Comparison of ENCODE assay signal across 12 mouse cellular contexts in genomic region chr13:29974066-29974465, GRCm38 (mm10). TPM values are rescaled to one million over a fixed set of nuclear protein-coding genes. Genes with fewer than 3 reads are reported as not detected.
DNase-seq lines count a peak whose midpoint lies in the region; ATAC-seq and TF ChIP-seq lines count a peak whose summit lies in the region.
"Had no signal": no experiment of that assay in that cellular context is flagged by ENCODE, and none has a peak within 500 bp of the region (broad histone marks: within the 10 kb centered on the region; RNA-seq: fewer than 3 reads in every experiment).

No protein-coding gene starts in this region.

- H3K27ac ChIP-seq in intestine, postnatal 0 days (ENCODE audit: low read depth, low read length): no peak overlapping the region
- no peak overlapping the region for H3K27ac ChIP-seq in intestine, embryonic 15.5 days
- no peak overlapping the region for H3K27ac ChIP-seq in bone marrow, adult 2 months (ENCODE audit: control insufficient read depth, insufficient read depth, low read depth, low read length, poor library complexity)
- H3K27ac ChIP-seq in stomach, postnatal 0 days (replicated peaks): no peak overlapping the region
- H3K27ac ChIP-seq: forebrain, embryonic 12.5 days; hindbrain, embryonic 12.5 days; macrophage had no signal

- H3K4me3 ChIP-seq in intestine, postnatal 0 days (ENCODE audit: low read depth, low read length): no peak overlapping the region
- H3K4me3 ChIP-seq in intestine, embryonic 15.5 days (replicated peaks): no peak overlapping the region
- H3K4me3 ChIP-seq in bone marrow, adult 2 months (replicated peaks; ENCODE audit: control insufficient read depth, low read depth, low read length): no peak overlapping the region
- H3K4me3 ChIP-seq in stomach, postnatal 0 days (ENCODE audit: low read depth, low read length): no peak overlapping the region
- H3K4me3 ChIP-seq: forebrain, embryonic 12.5 days; hindbrain, embryonic 12.5 days had no signal

- 88% methylated on average over 5 of the region's 5 CpGs for WGBS in intestine, postnatal 0 days
- 88% methylated on average over 5 of the region's 5 CpGs for WGBS in intestine, embryonic 15.5 days
- 68% methylated on average over 5 of the region's 5 CpGs for WGBS in bone marrow, adult 2 months
- WGBS in stomach, postnatal 0 days: 83% methylated on average over 5 of the region's 5 CpGs

- no peaks in the 10 kb centered on the region for H3K9me3 ChIP-seq in intestine, postnatal 0 days (ENCODE audit: control insufficient read depth)
- no peaks in the 10 kb centered on the region for H3K9me3 ChIP-seq in intestine, embryonic 15.5 days
- no peaks in the 10 kb centered on the region for H3K9me3 ChIP-seq in stomach, postnatal 0 days (ENCODE audit: control insufficient read depth, low read length)
- H3K9me3 ChIP-seq: forebrain, embryonic 12.5 days; hindbrain, embryonic 12.5 days had no signal

- no peak for ATAC-seq in intestine, postnatal 0 days
- no peak; the same call in 1 of the 2 replicates for ATAC-seq in intestine, embryonic 15.5 days
- no peak for ATAC-seq in stomach, postnatal 0 days (ENCODE audit: low FRiP score, low TSS enrichment)

- peaks cover 8% of the 10 kb centered on the region; the same call in 1 of the 2 replicates for H3K36me3 ChIP-seq in intestine, postnatal 0 days (ENCODE audit: control insufficient read depth, insufficient read depth)
- no peaks in the 10 kb centered on the region for H3K36me3 ChIP-seq in intestine, embryonic 15.5 days
- peaks cover 3% of the 10 kb centered on the region; the same call in 1 of the 2 replicates for H3K36me3 ChIP-seq in stomach, postnatal 0 days (ENCODE audit: control insufficient read depth, insufficient read depth, low read length)

- TF ChIP-seq CTCF in intestine, postnatal 0 days (IDR thresholded peaks at IDR 0.05; ENCODE audit: low read depth): peak; percentile 54
- TF ChIP-seq CTCF in bone marrow, adult 2 months (IDR thresholded peaks at IDR 0.05; ENCODE audit: control insufficient read depth, insufficient read depth, low read length): peak; percentile 18; the same call in 1 of the 2 replicates
- peak; percentile 59 for TF ChIP-seq CTCF in stomach, postnatal 0 days (IDR thresholded peaks at IDR 0.05; ENCODE audit: low read depth)

- H3K9ac ChIP-seq in intestine, postnatal 0 days (ENCODE audit: low read depth, low read length): no peak overlapping the region
- H3K9ac ChIP-seq in intestine, embryonic 15.5 days: no peak overlapping the region
- H3K9ac ChIP-seq in stomach, postnatal 0 days (ENCODE audit: low read length): no peak overlapping the region
- H3K9ac ChIP-seq: forebrain, embryonic 12.5 days; hindbrain, embryonic 12.5 days had no signal

- H3K4me1 ChIP-seq in intestine, postnatal 0 days (replicated peaks; ENCODE audit: control insufficient read depth, insufficient read depth, low read length): no peaks in the 10 kb centered on the region
- no peaks in the 10 kb centered on the region for H3K4me1 ChIP-seq in intestine, embryonic 15.5 days (replicated peaks)
- H3K4me1 ChIP-seq in bone marrow, adult 2 months (ENCODE audit: control insufficient read depth, insufficient read depth, low read length): peaks cover 4% of the 10 kb centered on the region
- no peaks in the 10 kb centered on the region for H3K4me1 ChIP-seq in stomach, postnatal 0 days (replicated peaks; ENCODE audit: control insufficient read depth, insufficient read depth)
- H3K4me1 ChIP-seq: forebrain, embryonic 12.5 days; hindbrain, embryonic 12.5 days had no signal

- peak; percentile 16 for DNase-seq in retina, postnatal 1 day
- DNase-seq in retina, embryonic 14.5 days (ENCODE audit: low spot score): no peak
- no peak for DNase-seq in stomach, postnatal 0 days (ENCODE audit: low spot score)
- no peak for DNase-seq in left cerebral cortex, postnatal 4 days
- DNase-seq: adrenal gland, postnatal 14 days; right cerebral cortex, adult 18-20 months had no signal

- TF ChIP-seq EP300 in stomach, postnatal 0 days (optimal IDR thresholded peaks at IDR 0.05): no peak

- H3K27me3 ChIP-seq in intestine, postnatal 0 days (replicated peaks; ENCODE audit: control insufficient read depth, insufficient read depth, low read length): no peaks in the 10 kb centered on the region
- H3K27me3 ChIP-seq in intestine, embryonic 15.5 days (replicated peaks): no peaks in the 10 kb centered on the region
- H3K27me3 ChIP-seq in stomach, postnatal 0 days (ENCODE audit: control insufficient read depth, insufficient read depth, low read length): no peaks in the 10 kb centered on the region
- H3K27me3 ChIP-seq: forebrain, embryonic 12.5 days; hindbrain, embryonic 12.5 days had no signal

- intact Hi-C loops in left cerebral cortex, postnatal 4 days (cut with DNase I): no loop called here

- no peak overlapping the region for H3K4me2 ChIP-seq in intestine, postnatal 0 days (replicated peaks; ENCODE audit: low read depth)
- no peak overlapping the region for H3K4me2 ChIP-seq in intestine, embryonic 15.5 days (replicated peaks)
- no peak overlapping the region for H3K4me2 ChIP-seq in stomach, postnatal 0 days (replicated peaks; ENCODE audit: low read depth)
- H3K4me2 ChIP-seq: forebrain, embryonic 12.5 days; hindbrain, embryonic 12.5 days had no signal

- TF ChIP-seq POLR2A in bone marrow, adult 2 months (IDR thresholded peaks at IDR 0.05; ENCODE audit: borderline replicate concordance, control insufficient read depth, low read depth, low read length): no peak

RNA-seq across cellular contexts. Expression of gene E2f3, which starts 11.8 kb away (rescaled TPM):
- polyA plus RNA-seq in intestine, postnatal 0 days (2015; fragmentation: Nextera tagmentation; extraction: Ambion mirVana): 4.2 and 4.4 TPM in 2 replicates
- polyA plus RNA-seq in intestine, embryonic 15.5 days (2015; fragmentation: Nextera tagmentation; extraction: Ambion mirVana): 9.7 and 10.6 TPM in 2 replicates
- 8.4 and 11.1 TPM in 2 replicates for polyA plus RNA-seq in bone marrow, adult 2 months (2011; ENCODE audit: insufficient read depth, insufficient read length, low replicate concordance, missing spikeins)
- polyA plus RNA-seq in stomach, postnatal 0 days (2015; fragmentation: Nextera tagmentation; extraction: Ambion mirVana): 2.5 and 2.6 TPM in 2 replicates
- total RNA-seq in left cerebral cortex, postnatal 4 days (2021): 10 to 100 TPM; 16.4 to 17.8 TPM
